ENCODE assay signal across 18 mouse cellular contexts in the genomic region with DNA sequence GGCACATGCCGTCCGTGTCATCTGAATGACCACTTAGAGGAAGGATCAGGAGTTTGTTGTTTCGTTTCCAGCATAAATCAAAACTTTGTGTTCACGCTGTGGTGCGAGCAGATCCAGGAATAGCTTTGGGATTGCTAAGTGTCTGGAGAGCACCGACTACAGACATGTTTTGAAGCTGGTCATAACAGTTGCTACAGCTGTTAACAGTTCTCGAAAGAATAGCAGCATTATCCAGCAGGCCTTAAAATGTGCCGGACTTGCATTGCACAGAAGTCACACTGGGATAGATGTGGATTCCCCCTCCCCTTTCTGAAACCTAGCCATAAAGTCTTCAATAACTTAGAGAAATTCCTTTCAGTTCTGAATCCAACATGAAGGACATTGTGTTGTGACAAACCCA. TPM values are rescaled to one million over a fixed set of nuclear protein-coding genes. Genes with fewer than 3 reads are reported as not detected.
DNase-seq lines count a peak whose midpoint lies in the region; ATAC-seq and TF ChIP-seq lines count a peak whose summit lies in the region.
"Had no signal": no experiment of that assay in that cellular context is flagged by ENCODE, and none has a peak within 500 bp of the region (broad histone marks: within the 10 kb centered on the region; RNA-seq: fewer than 3 reads in every experiment).

No protein-coding gene starts in this region.

- TF ChIP-seq POLR2A in heart, adult 2 months (IDR thresholded peaks at IDR 0.05; ENCODE audit: insufficient read depth, low read depth, low read length) = no peak
- TF ChIP-seq POLR2A in limb, embryonic 14.5 days (IDR thresholded peaks at IDR 0.05; ENCODE audit: borderline replicate concordance, extremely low read depth, insufficient read depth, insufficient read length) = no peak

- no peak for TF ChIP-seq EP300 in heart, adult 2 months (IDR thresholded peaks at IDR 0.05; ENCODE audit: insufficient read depth, low read depth, low read length)

- H3K27me3 ChIP-seq in heart, adult 2 months (ENCODE audit: control insufficient read depth, insufficient read depth, low read length) = no peaks in the 10 kb centered on the region
- H3K27me3 ChIP-seq in heart, embryonic 15.5 days = no peaks in the 10 kb centered on the region
- H3K27me3 ChIP-seq in limb, embryonic 12.5 days = no peaks in the 10 kb centered on the region
- H3K27me3 ChIP-seq in limb, embryonic 10.5 days (ENCODE audit: low read depth, poor library complexity, severe bottlenecking) = no peaks in the 10 kb centered on the region
- H3K27me3 ChIP-seq in limb, embryonic 14.5 days (ENCODE audit: control insufficient read depth, insufficient read depth, low read length) = no peaks in the 10 kb centered on the region
- H3K27me3 ChIP-seq: hindbrain, embryonic 15.5 days had no signal

- no peaks in the 10 kb centered on the region for H3K79me2 ChIP-seq in heart, adult 2 months (replicated peaks; ENCODE audit: control insufficient read depth, insufficient read depth, low read length)

- ATAC-seq in heart, embryonic 15.5 days (replicated peaks; ENCODE audit: insufficient number of reproducible peaks, insufficient read depth, low FRiP score, low read depth) = no peak
- ATAC-seq in limb, embryonic 12.5 days (ENCODE audit: insufficient number of reproducible peaks, insufficient read depth, low FRiP score, low TSS enrichment, low read depth) = no peak
- ATAC-seq in limb, embryonic 14.5 days (ENCODE audit: low FRiP score, low read depth) = peak; percentile 65; the same call in 1 of the 2 replicates
- ATAC-seq in megakaryocyte-erythroid progenitor cell, adult 5-6 weeks (replicated peaks; ENCODE audit: low FRiP score, low TSS enrichment, poor library complexity, severe bottlenecking) = no peak
- ATAC-seq: forebrain, embryonic 13.5 days; forebrain, postnatal 0 days; intestine, embryonic 16.5 days had no signal

- no peak for TF ChIP-seq CTCF in heart, adult 2 months (IDR thresholded peaks at IDR 0.05)

- H3K4me2 ChIP-seq in heart, embryonic 15.5 days = 0 out of 2 replicates have a peak overlapping the region, but pooled peaks have one; percentile 14
- no peak overlapping the region for H3K4me2 ChIP-seq in limb, embryonic 12.5 days
- no peak overlapping the region for H3K4me2 ChIP-seq in limb, embryonic 14.5 days (replicated peaks; ENCODE audit: low read depth, low read length, severe bottlenecking)
- H3K4me2 ChIP-seq: forebrain, embryonic 13.5 days; hindbrain, embryonic 15.5 days had no signal

- WGBS in heart, adult 2 months = 46% methylated on average over 8 of the region's 8 CpGs
- WGBS in heart, embryonic 15.5 days = 32% methylated on average over 8 of the region's 8 CpGs
- 56% methylated on average over 8 of the region's 8 CpGs for WGBS in limb, embryonic 12.5 days
- 88% methylated on average over 8 of the region's 8 CpGs for WGBS in limb, embryonic 10.5 days
- WGBS in limb, embryonic 14.5 days = 51% methylated on average over 8 of the region's 8 CpGs

- no peaks in the 10 kb centered on the region for H3K9me3 ChIP-seq in heart, embryonic 15.5 days (replicated peaks)
- H3K9me3 ChIP-seq in limb, embryonic 12.5 days = no peaks in the 10 kb centered on the region
- H3K9me3 ChIP-seq in limb, embryonic 10.5 days (replicated peaks) = no peaks in the 10 kb centered on the region
- H3K9me3 ChIP-seq in limb, embryonic 14.5 days (ENCODE audit: control insufficient read depth, low read length) = no peaks in the 10 kb centered on the region
- H3K9me3 ChIP-seq: forebrain, embryonic 13.5 days; hindbrain, embryonic 15.5 days had no signal

- no peaks in the 10 kb centered on the region for H3K4me1 ChIP-seq in heart, adult 2 months (ENCODE audit: control insufficient read depth, insufficient read depth, low read length)
- H3K4me1 ChIP-seq in heart, embryonic 15.5 days (replicated peaks) = peaks cover 15% of the 10 kb centered on the region
- H3K4me1 ChIP-seq in limb, embryonic 12.5 days (replicated peaks) = peaks cover 8% of the 10 kb centered on the region
- peaks cover 8% of the 10 kb centered on the region; the same call in 1 of the 2 replicates for H3K4me1 ChIP-seq in limb, embryonic 10.5 days
- peaks cover 8% of the 10 kb centered on the region; the same call in 1 of the 2 replicates for H3K4me1 ChIP-seq in limb, embryonic 14.5 days (ENCODE audit: control insufficient read depth, insufficient read depth, low read length)
- H3K4me1 ChIP-seq: forebrain, embryonic 13.5 days; hindbrain, embryonic 15.5 days had no signal

- no peak overlapping the region for H3K4me3 ChIP-seq in heart, adult 2 months
- no peak overlapping the region for H3K4me3 ChIP-seq in heart, embryonic 15.5 days
- no peak overlapping the region for H3K4me3 ChIP-seq in limb, embryonic 12.5 days (replicated peaks)
- H3K4me3 ChIP-seq in limb, embryonic 10.5 days = no peak overlapping the region
- H3K4me3 ChIP-seq in limb, embryonic 14.5 days (replicated peaks; ENCODE audit: low read length) = no peak overlapping the region
- H3K4me3 ChIP-seq: forebrain, embryonic 13.5 days; hindbrain, embryonic 15.5 days had no signal

- H3K9ac ChIP-seq in heart, adult 2 months (ENCODE audit: low read depth, low read length) = no peak overlapping the region
- H3K9ac ChIP-seq in heart, embryonic 15.5 days = no peak overlapping the region
- H3K9ac ChIP-seq in limb, embryonic 12.5 days (replicated peaks) = no peak overlapping the region
- no peak overlapping the region for H3K9ac ChIP-seq in limb, embryonic 14.5 days (ENCODE audit: low read depth, low read length, severe bottlenecking)
- H3K9ac ChIP-seq: forebrain, embryonic 13.5 days; forebrain, postnatal 0 days; hindbrain, embryonic 15.5 days had no signal

- H3K27ac ChIP-seq in heart, adult 2 months = no peak overlapping the region
- H3K27ac ChIP-seq in heart, embryonic 15.5 days = no peak overlapping the region
- peak overlapping the region; percentile 26; the same call in 1 of the 2 replicates for H3K27ac ChIP-seq in limb, embryonic 12.5 days
- H3K27ac ChIP-seq in limb, embryonic 10.5 days = no peak overlapping the region
- no peak overlapping the region for H3K27ac ChIP-seq in limb, embryonic 14.5 days (replicated peaks; ENCODE audit: low read depth, low read length)
- H3K27ac ChIP-seq: forebrain, embryonic 13.5 days; hindbrain, embryonic 15.5 days had no signal

- no peaks in the 10 kb centered on the region for H3K36me3 ChIP-seq in heart, adult 2 months (ENCODE audit: control insufficient read depth, insufficient read depth, low read length)
- no peaks in the 10 kb centered on the region for H3K36me3 ChIP-seq in heart, embryonic 15.5 days
- H3K36me3 ChIP-seq in limb, embryonic 12.5 days = no peaks in the 10 kb centered on the region
- H3K36me3 ChIP-seq in limb, embryonic 10.5 days = no peaks in the 10 kb centered on the region
- no peaks in the 10 kb centered on the region for H3K36me3 ChIP-seq in limb, embryonic 14.5 days (ENCODE audit: control insufficient read depth, insufficient read depth, low read length)
- H3K36me3 ChIP-seq: hindbrain, embryonic 15.5 days had no signal

- peak; percentile 82 for DNase-seq in heart, adult 11 months
- DNase-seq in heart, adult 2 months = no peak
- DNase-seq in heart, postnatal 25 days (ENCODE audit: low spot score) = no peak
- DNase-seq in limb, embryonic 10.5 days (ENCODE audit: low spot score) = no peak
- peak; percentile 13 for DNase-seq in limb, embryonic 14.5 days (ENCODE audit: low spot score)
- DNase-seq: adrenal gland, postnatal 10 days; cerebellum, adult 11-12 months; cerebellum, adult 9-10 months; cerebellum, postnatal 25 days; forebrain, postnatal 0 days; gastrocnemius, postnatal 14 days; kidney, adult 2 months had no signal

- intact Hi-C loops in heart, adult 2 months (cut with DNase I) = no loop called here
- intact Hi-C loops in heart, postnatal 25 days (cut with DNase I) = no loop called here

RNA-seq across cellular contexts. Expression of a gene that starts 24.6 kb away (rescaled TPM):
- 10 to 100 TPM; 17.3 to 17.7 TPM for total RNA-seq in heart, adult 2 months (2021)
- polyA plus RNA-seq in heart, adult 2 months (2012; rRNA removed) = 6.3 and 9.6 TPM in 2 replicates
- 42.1 and 45.1 TPM in 2 replicates for polyA plus RNA-seq in heart, embryonic 15.5 days (2015; fragmentation: Nextera tagmentation; extraction: Ambion mirVana)
- total RNA-seq in heart, postnatal 25 days (2021) = 10 to 100 TPM; 17.5 to 18.7 TPM
- polyA plus RNA-seq in limb, embryonic 12.5 days (2016; fragmentation: Nextera tagmentation; extraction: Ambion mirVana) = 80.9 and 81.4 TPM in 2 replicates
- polyA plus RNA-seq in limb, embryonic 10.5 days (2016; fragmentation: Nextera tagmentation; extraction: Ambion mirVana) = 79.7 and 82.2 TPM in 2 replicates
- 14.1 and 19.0 TPM in 2 replicates for polyA plus RNA-seq in limb, embryonic 14.5 days (2012; rRNA removed)
- polyA plus RNA-seq in limb, embryonic 14.5 days (2014; fragmentation: Nextera tagmentation; extraction: Ambion mirVana) = 63.8 and 68.8 TPM in 2 replicates
- total RNA-seq in megakaryocyte-erythroid progenitor cell, adult 5-6 weeks (2014; fragmentation: Nextera tagmentation) = 14.1 and 16.7 TPM in 2 replicates
- total RNA-seq in megakaryocyte-erythroid progenitor cell, adult 5-6 weeks (2017) = 22.6 and 23.0 TPM in 2 replicates

RNA-seq across cellular contexts. Expression of a gene that starts 38.0 kb away (rescaled TPM):
- total RNA-seq in heart, adult 2 months (2021) = under 1 TPM; 0.32 to 0.84 TPM
- 2.7 and 2.8 TPM in 2 replicates for polyA plus RNA-seq in heart, adult 2 months (2012; rRNA removed)
- 1.5 and 1.6 TPM in 2 replicates for polyA plus RNA-seq in heart, embryonic 15.5 days (2015; fragmentation: Nextera tagmentation; extraction: Ambion mirVana)
- total RNA-seq in heart, postnatal 25 days (2021) = under 1 TPM; 0.39 to 0.61 TPM
- polyA plus RNA-seq in limb, embryonic 12.5 days (2016; fragmentation: Nextera tagmentation; extraction: Ambion mirVana) = 0.19 and 0.24 TPM in 2 replicates
- 0.05 TPM in 1 of 2 replicates, not detected in the other for polyA plus RNA-seq in limb, embryonic 10.5 days (2016; fragmentation: Nextera tagmentation; extraction: Ambion mirVana)
- polyA plus RNA-seq in limb, embryonic 14.5 days (2012; rRNA removed) = 2.0 and 2.8 TPM in 2 replicates
- 1.2 and 1.6 TPM in 2 replicates for polyA plus RNA-seq in limb, embryonic 14.5 days (2014; fragmentation: Nextera tagmentation; extraction: Ambion mirVana)
- total RNA-seq in megakaryocyte-erythroid progenitor cell, adult 5-6 weeks (2014; fragmentation: Nextera tagmentation) = not detected in 2 replicates
- 5.8 and 18.5 TPM in 2 replicates for total RNA-seq in megakaryocyte-erythroid progenitor cell, adult 5-6 weeks (2017)

Comparison
In these comparisons a context has a peak if more than half of its experiments do, and no peak if none do; other contexts are left out.
1. DNase-seq: peak in heart, adult 11 months (single experiment) and limb, embryonic 14.5 days (single experiment); none in heart, adult 2 months (0 of 2), heart, postnatal 25 days (single experiment) and limb, embryonic 10.5 days (single experiment).